21 mouse cellular contexts compared by ENCODE assay signal in the genomic region with DNA sequence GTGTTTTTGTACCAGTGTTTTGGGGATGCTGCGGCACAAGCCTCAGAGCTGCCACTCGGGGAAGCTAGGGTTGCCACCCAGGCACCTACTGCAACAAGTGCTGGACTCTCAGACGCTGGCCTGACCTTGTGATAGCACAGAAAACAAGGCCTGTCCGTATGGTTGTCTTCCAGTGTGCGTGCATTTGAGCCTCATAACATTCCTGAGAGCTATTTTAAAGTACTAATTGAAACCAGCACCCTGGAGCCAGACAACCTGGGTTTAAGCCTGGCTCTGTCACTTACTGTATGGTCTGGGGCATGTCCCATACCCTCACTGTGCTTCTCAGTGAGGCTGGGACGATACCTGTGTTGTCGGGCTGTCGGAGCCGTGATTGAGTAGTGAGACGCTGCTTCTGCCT.
DNase-seq lines count a peak whose midpoint lies in the region; ATAC-seq and TF ChIP-seq lines count a peak whose summit lies in the region.
"Had no signal": no experiment of that assay in that cellular context is flagged by ENCODE, and none has a peak within 500 bp of the region (broad histone marks: within the 10 kb centered on the region; RNA-seq: fewer than 3 reads in every experiment).

No protein-coding gene starts in this region.

- ATAC-seq in heart, embryonic 13.5 days (ENCODE audit: extremely low read depth, insufficient number of reproducible peaks, low FRiP score, low TSS enrichment), result no peak
- no peak for ATAC-seq in midbrain, postnatal 0 days (ENCODE audit: low FRiP score)

- H3K36me3 ChIP-seq in heart, adult 2 months (ENCODE audit: control insufficient read depth, insufficient read depth, low read length), result no peaks in the 10 kb centered on the region
- peaks cover 85% of the 10 kb centered on the region for H3K36me3 ChIP-seq in embryonic facial prominence, embryonic 10.5 days (replicated peaks)
- peaks cover 71% of the 10 kb centered on the region for H3K36me3 ChIP-seq in heart, embryonic 13.5 days
- peaks cover 50% of the 10 kb centered on the region for H3K36me3 ChIP-seq in limb, embryonic 10.5 days
- H3K36me3 ChIP-seq in midbrain, embryonic 10.5 days, result peaks cover 98% of the 10 kb centered on the region
- no peaks in the 10 kb centered on the region for H3K36me3 ChIP-seq in midbrain, postnatal 0 days (ENCODE audit: insufficient read depth, low read length)
- H3K36me3 ChIP-seq: hindbrain, embryonic 15.5 days; neural tube, embryonic 15.5 days had no signal

- H3K9me3 ChIP-seq in embryonic facial prominence, embryonic 10.5 days, result no peaks in the 10 kb centered on the region
- no peaks in the 10 kb centered on the region for H3K9me3 ChIP-seq in heart, embryonic 13.5 days
- no peaks in the 10 kb centered on the region for H3K9me3 ChIP-seq in limb, embryonic 10.5 days (replicated peaks)
- H3K9me3 ChIP-seq in midbrain, embryonic 10.5 days (replicated peaks), result no peaks in the 10 kb centered on the region
- H3K9me3 ChIP-seq in midbrain, postnatal 0 days (ENCODE audit: low read length), result no peaks in the 10 kb centered on the region
- H3K9me3 ChIP-seq: forebrain, embryonic 10.5 days; hindbrain, embryonic 15.5 days; midbrain, embryonic 12.5 days; neural tube, embryonic 15.5 days had no signal

- peak overlapping the region; percentile 34 for H3K4me2 ChIP-seq in heart, embryonic 13.5 days
- H3K4me2 ChIP-seq in midbrain, postnatal 0 days (ENCODE audit: low read depth, low read length, poor library complexity, severe bottlenecking), result no peak overlapping the region
- H3K4me2 ChIP-seq: hindbrain, embryonic 15.5 days; liver, embryonic 11.5 days; midbrain, embryonic 12.5 days; neural tube, embryonic 15.5 days had no signal

- intact Hi-C loops in heart, adult 2 months (cut with DNase I), result loop anchor here (5.0 kb wide), 1 partner anchor 203 kb away; no protein-coding TSS in a partner anchor
- intact Hi-C loops in heart, postnatal 14 days (cut with DNase I), result loop anchor here (5.0 to 10.0 kb wide), 2 partner anchors 154 to 203 kb away; no protein-coding TSS in a partner anchor

- TF ChIP-seq CTCF in heart, adult 2 months (IDR thresholded peaks at IDR 0.05), result no peak
- no peak for TF ChIP-seq CTCF in midbrain, postnatal 0 days (IDR thresholded peaks at IDR 0.05)

- DNase-seq in heart, adult 2 months, result peak in 1 of 2 experiments; percentile 36
- no peak for DNase-seq in heart, postnatal 14 days
- DNase-seq in embryonic facial prominence, embryonic 10.5 days (ENCODE audit: low spot score), result no peak
- no peak for DNase-seq in limb, embryonic 10.5 days (ENCODE audit: low spot score)
- DNase-seq in midbrain, embryonic 10.5 days (ENCODE audit: low spot score), result no peak
- no peak for DNase-seq in ovary, postnatal 14 days (ENCODE audit: low spot score)
- DNase-seq in midbrain, postnatal 0 days (ENCODE audit: low spot score), result no peak
- DNase-seq: adrenal gland, postnatal 14 days; B cell, adult 2 months; kidney, adult 2 months; kidney, postnatal 14 days; lung, adult 2 months; lung, postnatal 4 days; thymus, adult 2 months had no signal

- H3K4me1 ChIP-seq in heart, adult 2 months (ENCODE audit: control insufficient read depth, insufficient read depth, low read length), result peaks cover 11% of the 10 kb centered on the region
- H3K4me1 ChIP-seq in embryonic facial prominence, embryonic 10.5 days, result peaks cover 43% of the 10 kb centered on the region
- peaks cover 65% of the 10 kb centered on the region for H3K4me1 ChIP-seq in heart, embryonic 13.5 days
- H3K4me1 ChIP-seq in limb, embryonic 10.5 days, result peaks cover 33% of the 10 kb centered on the region
- 0 out of 2 replicates have a peak, but pooled peaks cover 3% of the 10 kb centered on the region for H3K4me1 ChIP-seq in midbrain, embryonic 10.5 days
- no peaks in the 10 kb centered on the region for H3K4me1 ChIP-seq in midbrain, postnatal 0 days (ENCODE audit: insufficient read depth, low read length)
- H3K4me1 ChIP-seq: midbrain, embryonic 12.5 days had no signal

- peak overlapping the region; percentile 3 for H3K9ac ChIP-seq in heart, adult 2 months (ENCODE audit: low read depth, low read length)
- peak overlapping the region; percentile 68 for H3K9ac ChIP-seq in heart, embryonic 13.5 days
- no peak overlapping the region for H3K9ac ChIP-seq in midbrain, postnatal 0 days (replicated peaks; ENCODE audit: low read length, poor library complexity, severe bottlenecking)
- H3K9ac ChIP-seq: hindbrain, embryonic 15.5 days; midbrain, embryonic 12.5 days; neural tube, embryonic 15.5 days had no signal

- no peaks in the 10 kb centered on the region for H3K79me2 ChIP-seq in heart, adult 2 months (replicated peaks; ENCODE audit: control insufficient read depth, insufficient read depth, low read length)

- no peak for TF ChIP-seq POLR2A in heart, adult 2 months (IDR thresholded peaks at IDR 0.05; ENCODE audit: insufficient read depth, low read depth, low read length)

- 0 out of 2 replicates have a peak, but pooled peaks have one; percentile 43 for TF ChIP-seq EP300 in heart, adult 2 months (IDR thresholded peaks at IDR 0.05; ENCODE audit: insufficient read depth, low read depth, low read length)

- H3K27me3 ChIP-seq in heart, adult 2 months (ENCODE audit: control insufficient read depth, insufficient read depth, low read length), result no peaks in the 10 kb centered on the region
- H3K27me3 ChIP-seq in embryonic facial prominence, embryonic 10.5 days (replicated peaks; ENCODE audit: low read depth, poor library complexity, severe bottlenecking), result no peaks in the 10 kb centered on the region
- no peaks in the 10 kb centered on the region for H3K27me3 ChIP-seq in heart, embryonic 13.5 days (replicated peaks)
- no peaks in the 10 kb centered on the region for H3K27me3 ChIP-seq in limb, embryonic 10.5 days (ENCODE audit: low read depth, poor library complexity, severe bottlenecking)
- H3K27me3 ChIP-seq in midbrain, embryonic 10.5 days (ENCODE audit: low read depth, poor library complexity, severe bottlenecking), result no peaks in the 10 kb centered on the region
- H3K27me3 ChIP-seq in midbrain, postnatal 0 days (ENCODE audit: insufficient read depth, low read length), result no peaks in the 10 kb centered on the region
- H3K27me3 ChIP-seq: hindbrain, embryonic 15.5 days; midbrain, embryonic 12.5 days; neural tube, embryonic 15.5 days had no signal

- H3K4me3 ChIP-seq in heart, adult 2 months, result no peak overlapping the region
- H3K4me3 ChIP-seq in embryonic facial prominence, embryonic 10.5 days, result no peak overlapping the region
- no peak overlapping the region for H3K4me3 ChIP-seq in heart, embryonic 13.5 days
- H3K4me3 ChIP-seq in limb, embryonic 10.5 days, result no peak overlapping the region
- H3K4me3 ChIP-seq in midbrain, embryonic 10.5 days, result no peak overlapping the region
- H3K4me3 ChIP-seq in midbrain, postnatal 0 days (ENCODE audit: low read depth, low read length), result no peak overlapping the region
- H3K4me3 ChIP-seq: forebrain, embryonic 10.5 days; hindbrain, embryonic 15.5 days; midbrain, embryonic 12.5 days; myocyte; neural tube, embryonic 15.5 days had no signal

- 59% methylated on average over 10 of the region's 10 CpGs for WGBS in heart, adult 2 months
- 74% methylated on average over 10 of the region's 10 CpGs for WGBS in embryonic facial prominence, embryonic 10.5 days
- WGBS in heart, embryonic 13.5 days, result 40% methylated on average over 10 of the region's 10 CpGs
- 68% methylated on average over 10 of the region's 10 CpGs for WGBS in limb, embryonic 10.5 days
- 86% methylated on average over 10 of the region's 10 CpGs for WGBS in midbrain, embryonic 10.5 days
- 91% methylated on average over 10 of the region's 10 CpGs for WGBS in midbrain, postnatal 0 days

- peak overlapping the region; percentile 63 for H3K27ac ChIP-seq in heart, adult 2 months
- H3K27ac ChIP-seq in embryonic facial prominence, embryonic 10.5 days (replicated peaks), result peak overlapping the region; percentile 27; the same call in 1 of the 2 replicates
- H3K27ac ChIP-seq in heart, embryonic 13.5 days (replicated peaks), result peak overlapping the region; percentile 90
- H3K27ac ChIP-seq in limb, embryonic 10.5 days, result peak overlapping the region; percentile 66
- no peak overlapping the region for H3K27ac ChIP-seq in midbrain, embryonic 10.5 days (replicated peaks)
- H3K27ac ChIP-seq in midbrain, postnatal 0 days (ENCODE audit: low read depth, low read length), result no peak overlapping the region
- H3K27ac ChIP-seq: forebrain, embryonic 10.5 days; hindbrain, embryonic 15.5 days; midbrain, embryonic 12.5 days; neural tube, embryonic 15.5 days had no signal

Comparison
In these comparisons a context has a peak if more than half of its experiments do, and no peak if none do; other contexts are left out.
1. H3K27ac ChIP-seq: peak in heart, adult 2 months (single experiment), embryonic facial prominence, embryonic 10.5 days (single experiment), heart, embryonic 13.5 days (single experiment) and limb, embryonic 10.5 days (single experiment); none in midbrain, embryonic 10.5 days (single experiment) and midbrain, postnatal 0 days (single experiment).